Mouse (Mus musculus) forebrain, postnatal 0 days (tissue): ENCODE results near the gene Nedd4. TPM values are rescaled to one million over a fixed set of nuclear protein-coding genes. Genes with fewer than 3 reads are reported as not detected.

Experiments used
- ATAC-seq: fragments of 200-750 bp; cut with Nextera tagmentation; 2 replicates; pipeline ENCODE4 v1.8.0; 2017; ENCODE audit warnings: mild to moderate bottlenecking, moderate library complexity
- DNase-seq: peaks from one replicate; pipeline ENCODE4 v3.0.0-alpha.2; 2015
- H3K27ac ChIP-seq: fragments of 300-500 bp; sonication (generic); 2 replicates; pipeline ENCODE4 v1.5.1; 2014; ENCODE audit warnings: low read depth, mild to moderate bottlenecking, antibody characterized with exemption, low read length, moderate library complexity, mixed read lengths
- H3K27me3 ChIP-seq: fragments of 300-500 bp; sonication (generic); 2 replicates; pipeline ENCODE4 v1.6.1; 2014; ENCODE audit warnings: mild to moderate bottlenecking, low read length, mixed read lengths; ENCODE audit not compliant: insufficient read depth
- H3K36me3 ChIP-seq: fragments of 300-500 bp; sonication (generic); 2 replicates; pipeline ENCODE4 v1.6.1; 2014; ENCODE audit warnings: mild to moderate bottlenecking, moderate library complexity; ENCODE audit not compliant: insufficient read depth
- H3K4me1 ChIP-seq: fragments of 300-500 bp; sonication (generic); 2 replicates; pipeline ENCODE4 v1.6.1; 2014; ENCODE audit warnings: antibody characterized with exemption; ENCODE audit not compliant: insufficient read depth
- H3K4me2 ChIP-seq: fragments of 300-500 bp; sonication (generic); 2 replicates; pipeline ENCODE4 v1.6.1; 2014; ENCODE audit warnings: low read depth, mild to moderate bottlenecking, moderate library complexity
- H3K4me3 ChIP-seq: fragments of 300-500 bp; sonication (generic); 2 replicates; pipeline ENCODE4 v1.5.1; 2014; ENCODE audit warnings: low read depth, low read length, mixed read lengths
- H3K9ac ChIP-seq: fragments of 300-500 bp; sonication (generic); 2 replicates; pipeline ENCODE4 v1.6.1; 2014; ENCODE audit warnings: mild to moderate bottlenecking
- H3K9me3 ChIP-seq: fragments of 300-500 bp; sonication (generic); 2 replicates; pipeline ENCODE4 v1.6.1; 2016; ENCODE audit warnings: low read length
- CTCF ChIP-seq: sonication (generic); IDR thresholded peaks from 2 replicates; pipeline ENCODE4 v1.5.1; 2016; ENCODE audit warnings: antibody characterized with exemption, control low read depth, low read depth
- WGBS: fragments of 180-500 bp; shearing (Covaris S2); extraction: QIAGEN DNeasy Blood & Tissue Kit; methylation state at CpG from one replicate; pipeline ENCODE4 v1.1.7; 2014; 5-methylcytosine and 5-hydroxymethylcytosine counted together
- polyA plus RNA-seq: library from polyadenylated mRNA; unstranded; fragments of >200 nt; fragmentation: Nextera tagmentation; extraction: Ambion mirVana; gene quantifications from 2 replicates; pipeline ENCODE4 v1.2.1, GENCODE M21; 2015
- total RNA-seq: library from RNA; depleted of rRNA; stranded (reverse); fragments of >200 nt; gene quantifications from 2 replicates; pipeline ENCODE4 v1.2.3, GENCODE M21; 2014

The Nedd4 gene
- total and polyA plus RNA-seq, 2 experiments from 2014 or later = 278 to 472 TPM

DNA sequence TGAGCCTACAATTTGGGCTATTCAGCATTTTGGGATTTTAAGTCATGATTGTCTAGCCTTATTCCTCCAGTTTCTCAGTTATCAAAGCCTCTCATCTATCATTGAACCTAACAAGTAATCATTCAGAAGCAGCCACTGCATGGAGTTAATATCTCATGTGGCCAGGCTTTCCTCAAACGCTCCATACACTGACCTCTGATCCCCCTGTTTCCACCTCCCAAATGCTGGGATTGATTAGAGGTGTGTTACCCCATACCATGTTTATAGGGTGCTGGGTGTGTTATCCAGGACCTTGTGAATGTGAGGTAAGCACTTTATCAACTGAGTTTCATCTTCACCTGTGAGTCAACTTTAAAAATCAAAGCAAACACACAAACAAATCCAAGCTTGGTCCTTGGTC is 28.7 kb downstream of the Nedd4 start:
- Histone ChIP-seq H3K4me2 (no peak overlapping the region), H3K9ac (no peak overlapping the region), H3K4me1 (no peaks in the 10 kb centered on the region), H3K27ac (no peak overlapping the region), H3K4me3 (no peak overlapping the region), H3K9me3 (no peaks in the 10 kb centered on the region), H3K27me3 (no peaks in the 10 kb centered on the region), H3K36me3 (peaks cover 58% of the 10 kb centered on the region)
- TF ChIP-seq CTCF = no peak
- ATAC-seq (no peak), DNase-seq (no peak)
- WGBS = 95% methylated on average over 1 of the region's 1 CpGs

GRCm38 (mm10) chr9:72691942-72692341 is 29.8 kb downstream of the Nedd4 start:
- no peak for TF ChIP-seq CTCF
- Histone ChIP-seq H3K27me3 (no peaks in the 10 kb centered on the region), H3K36me3 (peaks cover 49% of the 10 kb centered on the region), H3K9ac (no peak overlapping the region), H3K4me2 (no peak overlapping the region), H3K4me1 (no peaks in the 10 kb centered on the region), H3K4me3 (no peak overlapping the region), H3K9me3 (no peaks in the 10 kb centered on the region), H3K27ac (no peak overlapping the region; the same call in 1 of the 2 replicates)
- no peak for ATAC-seq
- 73% methylated on average over 5 of the region's 5 CpGs for WGBS
- DNase-seq = no peak

DNA sequence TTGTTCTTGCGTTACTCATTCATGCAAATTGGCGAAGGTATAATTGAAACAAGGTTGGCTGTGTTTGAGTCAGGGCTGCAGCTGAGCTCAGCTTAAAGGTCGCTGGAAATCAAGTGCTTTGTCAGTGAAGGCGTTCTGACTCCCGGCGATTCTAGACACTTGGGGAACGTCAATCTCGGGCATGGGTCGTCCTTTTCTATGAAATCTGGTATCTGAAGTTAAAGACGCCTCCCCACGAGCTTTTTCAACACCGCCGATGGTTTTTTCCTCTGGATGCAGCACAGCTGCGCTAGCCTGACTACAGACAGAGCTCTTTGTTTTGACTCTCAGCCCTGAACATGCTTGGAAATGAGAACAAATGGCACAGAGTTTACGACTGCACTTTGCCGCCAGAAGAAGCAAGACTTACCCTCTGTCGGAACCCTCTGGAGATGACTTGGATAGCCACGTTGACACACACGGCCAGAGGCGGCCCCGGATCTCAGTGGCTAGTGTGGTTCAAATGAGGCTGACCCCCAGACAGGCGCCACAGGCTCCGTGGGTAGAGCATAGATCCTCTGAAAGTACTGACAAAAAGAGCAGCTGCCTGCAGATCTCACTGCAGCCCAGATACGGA is 31.0 kb downstream of the Nedd4 start:
- ATAC-seq = peak; percentile 63
- Histone ChIP-seq H3K4me3 (no peak overlapping the region), H3K27me3 (no peaks in the 10 kb centered on the region), H3K9me3 (no peaks in the 10 kb centered on the region), H3K4me1 (no peaks in the 10 kb centered on the region), H3K27ac (peak overlapping the region; percentile 48), H3K4me2 (peak overlapping the region; percentile 15; the same call in 1 of the 2 replicates), H3K9ac (no peak overlapping the region), H3K36me3 (peaks cover 36% of the 10 kb centered on the region)
- DNase-seq = peak; percentile 38
- WGBS = 42% methylated on average over 24 of the region's 24 CpGs
- no peak for TF ChIP-seq CTCF

DNA sequence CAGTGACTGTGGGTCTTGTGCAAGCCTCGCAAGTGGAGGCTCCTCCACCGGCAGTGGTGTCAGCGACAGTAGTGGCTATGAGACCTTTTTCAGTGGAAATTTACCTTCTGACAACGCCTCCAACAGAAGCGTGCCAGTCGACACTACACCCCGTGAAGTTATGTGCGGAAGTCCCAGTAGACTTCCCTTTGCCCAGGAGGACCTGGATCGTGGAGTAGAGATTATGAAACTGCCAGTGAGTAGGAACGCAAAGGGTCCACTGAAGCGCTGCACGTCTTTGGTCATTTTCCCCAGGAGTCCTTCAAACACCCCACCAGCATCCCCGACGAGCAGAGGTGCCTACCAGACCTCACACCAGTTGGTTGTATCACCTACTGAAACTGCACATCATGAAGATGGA is 31.7 kb downstream of the Nedd4 start:
- no peaks in the 10 kb centered on the region for H3K27me3 ChIP-seq
- H3K4me3 ChIP-seq = no peak overlapping the region
- no peaks in the 10 kb centered on the region for H3K9me3 ChIP-seq
- no peak for TF ChIP-seq CTCF
- peaks cover 29% of the 10 kb centered on the region for H3K36me3 ChIP-seq
- WGBS = 86% methylated on average over 14 of the region's 14 CpGs
- H3K27ac ChIP-seq = 0 out of 2 replicates have a peak overlapping the region, but pooled peaks have one; percentile 48
- H3K4me2 ChIP-seq = no peak overlapping the region
- DNase-seq (no peak), ATAC-seq (no peak; the same call in 1 of the 2 replicates)
- no peaks in the 10 kb centered on the region for H3K4me1 ChIP-seq
- H3K9ac ChIP-seq = no peak overlapping the region

DNA sequence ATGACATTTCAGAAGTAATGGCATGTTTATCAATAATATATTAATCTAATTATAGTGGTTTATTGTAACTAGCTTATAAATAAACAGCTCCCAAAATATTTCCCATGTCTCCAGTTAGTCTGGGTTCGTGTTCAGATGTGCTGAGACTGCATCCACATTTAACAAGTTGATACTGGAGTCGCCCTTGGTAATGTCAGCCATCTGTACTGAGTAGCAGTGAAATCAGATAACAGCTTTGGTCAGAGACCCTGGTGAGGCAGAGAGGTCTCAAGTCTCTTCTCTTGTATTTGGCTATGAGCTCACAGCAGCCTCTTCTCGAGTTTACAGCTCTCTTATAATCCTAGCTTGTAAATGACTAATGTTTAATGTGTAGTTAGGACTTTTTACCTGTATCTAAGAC is 34.4 kb downstream of the Nedd4 start:
- Histone ChIP-seq H3K27me3 (no peaks in the 10 kb centered on the region), H3K36me3 (peaks cover 20% of the 10 kb centered on the region), H3K4me1 (0 out of 2 replicates have a peak, but pooled peaks cover 11% of the 10 kb centered on the region), H3K4me3 (no peak overlapping the region), H3K4me2 (no peak overlapping the region), H3K27ac (no peak overlapping the region), H3K9me3 (no peaks in the 10 kb centered on the region), H3K9ac (no peak overlapping the region)
- no peak for DNase-seq
- ATAC-seq = no peak
- WGBS = 61% methylated on average over 3 of the region's 3 CpGs
- no peak for TF ChIP-seq CTCF

GRCm38 (mm10) chr9:72697779-72698178 is 35.6 kb downstream of the Nedd4 start:
- peaks cover 18% of the 10 kb centered on the region for H3K36me3 ChIP-seq
- H3K4me2 ChIP-seq = no peak overlapping the region
- 87% methylated on average over 4 of the region's 4 CpGs for WGBS
- H3K27me3 ChIP-seq = no peaks in the 10 kb centered on the region
- TF ChIP-seq CTCF = no peak
- H3K4me1 ChIP-seq = 0 out of 2 replicates have a peak, but pooled peaks cover 11% of the 10 kb centered on the region
- no peak overlapping the region for H3K27ac ChIP-seq
- no peak overlapping the region for H3K9ac ChIP-seq
- ATAC-seq (no peak), DNase-seq (no peak)
- H3K4me3 ChIP-seq = no peak overlapping the region
- H3K9me3 ChIP-seq = no peaks in the 10 kb centered on the region

- Histone ChIP-seq H3K36me3 (peaks cover 17% of the 10 kb centered on the region), H3K4me2 (no peak overlapping the region), H3K27ac (no peak overlapping the region), H3K9me3 (no peaks in the 10 kb centered on the region), H3K27me3 (no peaks in the 10 kb centered on the region), H3K4me3 (no peak overlapping the region), H3K4me1 (0 out of 2 replicates have a peak, but pooled peaks cover 11% of the 10 kb centered on the region), H3K9ac (no peak overlapping the region)
- ATAC-seq = no peak
- TF ChIP-seq CTCF = no peak
- no peak for DNase-seq
- WGBS = 58% methylated on average over 3 of the region's 3 CpGs
These were observed 37.6 kb downstream of the Nedd4 start for GRCm38 (mm10) chr9:72699702-72700101.
